Mouse (Mus musculus) forebrain, embryonic 12.5 days (tissue): ENCODE measurements around the gene Gprasp1. TPM values are rescaled to one million over a fixed set of nuclear protein-coding genes. Genes with fewer than 3 reads are reported as not detected.
A peak's percentile ranks its signal among the peaks of the same experiment; 100 is the strongest.
"Not testable (repeated sequence)": the region's sequence is repeated elsewhere in the genome, so short reads cannot be mapped to it uniquely, and the experiment has no call there.

ENCODE experiments used
- ATAC-seq: fragments of 200-750 bp; cut with Nextera tagmentation; 2 replicates; pipeline ENCODE4 v1.8.0; 2017; ENCODE audit warnings: moderate TSS enrichment; ENCODE audit not compliant: low FRiP score
- H3K27ac ChIP-seq: fragments of 300-500 bp; sonication (generic); 2 replicates; pipeline ENCODE4 v1.5.1; 2016; ENCODE audit warnings: mild to moderate bottlenecking
- H3K27me3 ChIP-seq: fragments of 300-500 bp; sonication (generic); 2 replicates; pipeline ENCODE4 v1.6.1; 2016; ENCODE audit warnings: mild to moderate bottlenecking
- H3K36me3 ChIP-seq: fragments of 300-500 bp; sonication (generic); replicated peaks from 2 replicates; pipeline ENCODE4 v1.6.1; 2016; ENCODE audit warnings: mild to moderate bottlenecking
- H3K4me1 ChIP-seq: fragments of 300-500 bp; sonication (generic); 2 replicates; pipeline ENCODE4 v1.6.1; 2016
- H3K4me2 ChIP-seq: fragments of 300-500 bp; sonication (generic); 2 replicates; pipeline ENCODE4 v1.6.1; 2016; ENCODE audit warnings: mild to moderate bottlenecking, moderate library complexity
- H3K4me3 ChIP-seq: fragments of 300-500 bp; sonication (generic); replicated peaks from 2 replicates; pipeline ENCODE4 v1.5.1; 2016; ENCODE audit warnings: mild to moderate bottlenecking
- H3K9ac ChIP-seq: fragments of 300-500 bp; sonication (generic); 2 replicates; pipeline ENCODE4 v1.6.1; 2016; ENCODE audit warnings: mild to moderate bottlenecking
- H3K9me3 ChIP-seq: fragments of 300-500 bp; sonication (generic); 2 replicates; pipeline ENCODE4 v1.6.1; 2016
- WGBS: fragments of 180-500 bp; shearing (Covaris S2); methylation state at CpG from one replicate; pipeline ENCODE4 v1.1.7; 2016; 5-methylcytosine and 5-hydroxymethylcytosine counted together
- polyA plus RNA-seq: library from polyadenylated mRNA; unstranded; fragments of >200 nt; fragmentation: Nextera tagmentation; extraction: Ambion mirVana; gene quantifications from 2 replicates; pipeline ENCODE4 v1.2.1, GENCODE M21; 2016

Gene Gprasp1
- polyA plus RNA-seq, result 109 and 115 TPM in 2 replicates

- H3K4me3 ChIP-seq, result peak within 1 kb of the TSS; percentile 55
- peak within 1 kb of the TSS; percentile 52 for H3K9ac ChIP-seq
- 20% methylated on average over 48 of the region's 48 CpGs for WGBS
- peak; percentile 98 for ATAC-seq
- H3K36me3 ChIP-seq, result peaks cover 6% of the 10 kb centered on the region
- peak within 1 kb of the TSS; percentile 87 for H3K27ac ChIP-seq
- 0 out of 2 replicates have a peak, but pooled peaks cover 6% of the 10 kb centered on the region for H3K4me1 ChIP-seq
- H3K27me3 ChIP-seq, result peaks cover 6% of the 10 kb centered on the region; the same call in 1 of the 2 replicates
- H3K4me2 ChIP-seq, result peak within 1 kb of the TSS; percentile 55
- no peaks in the 10 kb centered on the region for H3K9me3 ChIP-seq
Observed at GRCm38 (mm10) chrX:135742304-135743055, at the start of gene Gprasp1, which contains the start of gene Armcx5. Gene Gprasp1, plus strand, starts transcription at chrX:135742733. Gene Armcx5, plus strand, starts transcription at chrX:135742733.

GRCm38 (mm10) chrX:135693633-135694032 is 48.9 kb upstream of the Gprasp1 start, which contains the start of gene Tcp11x2:
Gene Tcp11x2, minus strand, starts transcription at chrX:135693790.
- H3K4me3 ChIP-seq, result no peak within 1 kb of the TSS
- H3K27ac ChIP-seq, result no peak within 1 kb of the TSS
- no peak for ATAC-seq
- H3K36me3 ChIP-seq, result no peaks in the 10 kb centered on the region
- WGBS, result 60% methylated on average over 1 of the region's 1 CpGs
- H3K9me3 ChIP-seq, result no peaks in the 10 kb centered on the region
- H3K9ac ChIP-seq, result no peak within 1 kb of the TSS
- H3K4me2 ChIP-seq, result no peak within 1 kb of the TSS
- peaks cover 10% of the 10 kb centered on the region; the same call in 1 of the 2 replicates for H3K27me3 ChIP-seq
- H3K4me1 ChIP-seq, result no peaks in the 10 kb centered on the region

- 91% methylated on average over 1 of the region's 1 CpGs for WGBS
- H3K4me1 ChIP-seq, result no peaks in the 10 kb centered on the region
- ATAC-seq, result no peak
Observed at GRCm38 (mm10) chrX:135703111-135703510, 39.4 kb upstream of the Gprasp1 start.

GRCm38 (mm10) chrX:135704349-135704748 is 38.2 kb upstream of the Gprasp1 start:
- Histone ChIP-seq H3K4me3 (no peak overlapping the region), H3K9ac (no peak overlapping the region), H3K36me3 (no peaks in the 10 kb centered on the region), H3K4me2 (no peak overlapping the region), H3K27me3 (peaks cover 10% of the 10 kb centered on the region; the same call in 1 of the 2 replicates), H3K9me3 (no peaks in the 10 kb centered on the region), H3K4me1 (no peaks in the 10 kb centered on the region), H3K27ac (no peak overlapping the region)
- WGBS, result 70% methylated on average over 2 of the region's 2 CpGs
- no peak for ATAC-seq

More at GRCm38 (mm10) chrX:135703111-135703510, 39.4 kb upstream of the Gprasp1 start:
- H3K9me3 ChIP-seq, result no peaks in the 10 kb centered on the region
- H3K4me2 ChIP-seq, result no peak overlapping the region
- H3K36me3 ChIP-seq, result no peaks in the 10 kb centered on the region
- H3K4me3 ChIP-seq, result no peak overlapping the region
- no peak overlapping the region for H3K9ac ChIP-seq
- H3K27me3 ChIP-seq, result peaks cover 10% of the 10 kb centered on the region; the same call in 1 of the 2 replicates
- H3K27ac ChIP-seq, result no peak overlapping the region

GRCm38 (mm10) chrX:135712845-135713244 is 29.7 kb upstream of the Gprasp1 start:
- 83% methylated on average over 2 of the region's 2 CpGs for WGBS
- no peaks in the 10 kb centered on the region for H3K36me3 ChIP-seq
- H3K27me3 ChIP-seq, result peaks cover 2% of the 10 kb centered on the region; the same call in 1 of the 2 replicates
- no peaks in the 10 kb centered on the region for H3K4me1 ChIP-seq
- no peak overlapping the region for H3K4me2 ChIP-seq
- no peak overlapping the region for H3K9ac ChIP-seq
- no peak overlapping the region for H3K4me3 ChIP-seq
- no peak for ATAC-seq
- H3K9me3 ChIP-seq, result no peaks in the 10 kb centered on the region
- no peak overlapping the region for H3K27ac ChIP-seq

- H3K27ac ChIP-seq, result no peak within 1 kb of the TSS
- H3K36me3 ChIP-seq, result no peaks in the 10 kb centered on the region
- H3K9me3 ChIP-seq, result no peaks in the 10 kb centered on the region
- H3K4me2 ChIP-seq, result no peak within 1 kb of the TSS
- H3K4me3 ChIP-seq, result no peak within 1 kb of the TSS
- peaks cover 19% of the 10 kb centered on the region for H3K27me3 ChIP-seq
- no peaks in the 10 kb centered on the region for H3K4me1 ChIP-seq
- no peak for ATAC-seq
- WGBS, result 86% methylated on average over 10 of the region's 10 CpGs
- H3K9ac ChIP-seq, result no peak within 1 kb of the TSS
Observed at GRCm38 (mm10) chrX:135725161-135725560, 17.4 kb upstream of the Gprasp1 start, which contains the start of gene Tmsb15a. Gene Tmsb15a, minus strand, starts transcription at chrX:135725261.

- ATAC-seq, result no peak
- Histone ChIP-seq H3K27me3 (peaks cover 9% of the 10 kb centered on the region; the same call in 1 of the 2 replicates), H3K36me3 (no peaks in the 10 kb centered on the region), H3K9me3 (no peaks in the 10 kb centered on the region), H3K4me3 (no peak overlapping the region), H3K4me2 (no peak overlapping the region), H3K27ac (no peak overlapping the region), H3K9ac (no peak overlapping the region), H3K4me1 (0 out of 2 replicates have a peak, but pooled peaks cover 6% of the 10 kb centered on the region)
- WGBS, result 95% methylated on average over 2 of the region's 2 CpGs
Observed at GRCm38 (mm10) chrX:135738730-135739520, 3.6 kb upstream of the Gprasp1 start.

GRCm38 (mm10) chrX:135743056-135743355 is 473 bp downstream of the Gprasp1 start:
- Histone ChIP-seq H3K4me2 (peak overlapping the region; percentile 55), H3K4me3 (peak overlapping the region; percentile 55), H3K9ac (peak overlapping the region; percentile 52), H3K9me3 (no peaks in the 10 kb centered on the region), H3K27me3 (peaks cover 6% of the 10 kb centered on the region; the same call in 1 of the 2 replicates), H3K27ac (no peak overlapping the region; the same call in 1 of the 2 replicates), H3K4me1 (0 out of 2 replicates have a peak, but pooled peaks cover 6% of the 10 kb centered on the region), H3K36me3 (peaks cover 6% of the 10 kb centered on the region)
- no peak for ATAC-seq
- 20% methylated on average over 7 of the region's 7 CpGs for WGBS

- H3K4me1 ChIP-seq, H3K36me3 ChIP-seq, H3K9ac ChIP-seq, H3K4me3 ChIP-seq, ATAC-seq, H3K9me3 ChIP-seq, H3K27me3 ChIP-seq, H3K4me2 ChIP-seq, H3K27ac ChIP-seq: not testable (repeated sequence)
- WGBS, result 91% methylated on average over 3 of the region's 3 CpGs
Observed at GRCm38 (mm10) chrX:135745376-135745775, 2.8 kb downstream of the Gprasp1 start.

- Histone ChIP-seq H3K4me2 (no peak overlapping the region), H3K36me3 (peaks cover 9% of the 10 kb centered on the region), H3K4me1 (no peaks in the 10 kb centered on the region), H3K4me3 (no peak overlapping the region), H3K27me3 (no peaks in the 10 kb centered on the region), H3K9me3 (no peaks in the 10 kb centered on the region), H3K9ac (no peak overlapping the region), H3K27ac (no peak overlapping the region)
- ATAC-seq, result no peak
- WGBS, result 5% methylated on average over 2 of the region's 2 CpGs
Observed at GRCm38 (mm10) chrX:135752832-135753231, 10.3 kb downstream of the Gprasp1 start.

GRCm38 (mm10) chrX:135761707-135762106 is 19.2 kb downstream of the Gprasp1 start:
- H3K9me3 ChIP-seq, result no peaks in the 10 kb centered on the region
- no peak overlapping the region for H3K9ac ChIP-seq
- H3K4me1 ChIP-seq, result no peaks in the 10 kb centered on the region
- no peak overlapping the region for H3K27ac ChIP-seq
- H3K4me3 ChIP-seq, result no peak overlapping the region
- H3K36me3 ChIP-seq, result peaks cover 7% of the 10 kb centered on the region; the same call in 1 of the 2 replicates
- no peak for ATAC-seq
- H3K4me2 ChIP-seq, result no peak overlapping the region
- no peaks in the 10 kb centered on the region for H3K27me3 ChIP-seq

GRCm38 (mm10) chrX:135768043-135768548 is 25.6 kb downstream of the Gprasp1 start:
- Histone ChIP-seq H3K9me3 (no peaks in the 10 kb centered on the region), H3K4me3 (no peak overlapping the region), H3K4me1 (no peaks in the 10 kb centered on the region), H3K9ac (no peak overlapping the region), H3K27ac (no peak overlapping the region), H3K4me2 (no peak overlapping the region), H3K27me3 (no peaks in the 10 kb centered on the region), H3K36me3 (peaks cover 3% of the 10 kb centered on the region; the same call in 1 of the 2 replicates)
- 74% methylated on average over 3 of the region's 3 CpGs for WGBS
- no peak for ATAC-seq
